Mouse (Mus musculus) embryonic fibroblast, embryonic 13.5 days (primary cell): ENCODE data around the gene 2700097O09Rik. TPM values are rescaled to one million over a fixed set of nuclear protein-coding genes. Genes with fewer than 3 reads are reported as not detected.
"Not testable (repeated sequence)": the region's sequence is repeated elsewhere in the genome, so short reads cannot be mapped to it uniquely, and the experiment has no call there.

Experiments used
- H3K27ac ChIP-seq: 2 replicates; pipeline ENCODE4 v1.5.1; 2012; ENCODE audit warnings: low read length, control low read depth, inconsistent platforms; ENCODE audit not compliant: insufficient read depth
- H3K4me1 ChIP-seq: 2 replicates; pipeline ENCODE4 v1.6.1; 2011; ENCODE audit warnings: low read length; ENCODE audit not compliant: control insufficient read depth, insufficient read depth
- H3K4me3 ChIP-seq: 2 replicates; pipeline ENCODE4 v1.5.1; 2011; ENCODE audit warnings: mild to moderate bottlenecking, control low read depth, low read length; ENCODE audit not compliant: insufficient read depth
- CTCF ChIP-seq: IDR thresholded peaks from 2 replicates; pipeline ENCODE4 v1.5.1; 2011; ENCODE audit warnings: mild to moderate bottlenecking, control low read depth, low read length, moderate library complexity, borderline replicate concordance; ENCODE audit not compliant: insufficient read depth
- POLR2A ChIP-seq: IDR thresholded peaks from 2 replicates; pipeline ENCODE4 v1.6.1; 2011; ENCODE audit warnings: low read depth, mild to moderate bottlenecking, control low read depth, low read length, moderate library complexity
- polyA plus RNA-seq: library from polyadenylated mRNA; stranded (reverse); fragments of >200 nt; gene quantifications from 2 replicates; pipeline ENCODE4 v1.2.4, GENCODE M21; 2011; ENCODE audit warnings: low read depth; ENCODE audit not compliant: missing spikeins, insufficient read length

Gene 2700097O09Rik
- polyA plus RNA-seq: 10.5 and 12.3 TPM in 2 replicates

DNA sequence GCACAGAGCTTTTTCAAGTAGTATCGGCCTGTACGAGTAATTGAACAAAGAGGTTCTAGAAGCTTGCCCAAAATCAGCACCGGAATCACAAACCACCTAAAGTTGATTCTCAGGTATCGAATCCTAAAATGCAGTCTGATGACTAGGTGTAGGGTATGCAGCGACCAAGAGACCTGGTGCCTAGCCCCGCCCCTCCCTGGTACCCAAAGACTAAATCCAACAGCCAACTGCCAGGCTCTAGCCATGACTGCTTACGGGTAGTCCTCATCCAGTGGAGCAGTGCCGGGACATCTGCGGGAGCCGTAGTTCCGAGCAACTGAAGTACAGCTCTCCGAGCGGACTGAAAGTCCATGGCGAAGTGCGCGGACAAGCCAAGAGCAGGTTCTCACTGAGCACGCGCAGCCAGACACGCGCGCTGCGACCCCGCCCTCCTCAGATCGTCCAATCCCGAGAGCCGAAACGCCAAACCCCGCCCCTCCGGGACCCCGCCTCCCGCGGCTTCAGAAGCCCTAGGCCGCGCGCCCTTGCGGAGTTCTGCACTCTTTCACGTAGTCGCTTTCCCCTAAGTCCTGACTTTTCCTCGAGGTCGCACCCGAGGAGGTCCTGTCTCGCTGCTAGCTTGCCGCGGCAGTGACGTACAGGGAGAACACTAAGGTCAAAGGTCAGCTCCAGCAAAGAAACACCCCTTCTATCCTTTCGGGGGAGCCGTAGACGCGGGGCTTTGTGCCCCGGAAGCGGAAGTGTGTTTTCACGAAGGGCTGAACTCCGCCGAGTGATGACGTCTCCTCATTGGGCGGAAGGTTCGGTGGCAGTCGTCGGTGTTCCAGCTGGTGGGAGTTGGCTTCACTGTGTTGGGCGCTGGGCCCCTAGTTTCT lies at the start of gene 2700097O09Rik, which contains the start of gene Srp54a:
TSS of gene 2700097O09Rik (minus strand) at position 385 of the 875 bp plus-strand sequence.
TSS of gene Srp54a (plus strand) at position 537 of the 875 bp plus-strand sequence.
- H3K4me1 ChIP-seq: not testable (repeated sequence)
- Histone ChIP-seq H3K27ac (peak within 1 kb of the TSS; percentile 83), H3K4me3 (peak within 1 kb of the TSS; percentile 90)
- peak; percentile 74 for TF ChIP-seq POLR2A

DNA sequence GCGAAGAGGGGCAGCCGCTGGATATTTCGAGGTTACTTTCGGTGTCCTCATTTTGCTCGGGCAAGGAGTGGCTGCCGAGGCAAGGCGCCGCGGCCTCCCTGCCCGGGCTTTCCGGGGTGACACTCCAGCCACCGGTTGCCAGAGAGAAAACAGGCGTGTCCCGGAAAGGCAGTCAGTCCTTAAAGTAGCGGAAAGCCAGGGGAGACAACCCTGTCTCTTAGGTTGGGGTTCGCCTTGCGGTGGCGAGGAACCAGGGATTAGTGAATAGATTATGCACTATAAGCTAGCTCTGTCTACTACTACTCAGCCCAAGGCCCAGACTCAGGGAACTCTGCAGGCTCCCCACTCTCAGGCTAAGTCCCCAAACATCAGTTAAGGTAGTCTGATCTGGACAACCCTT lies 44.8 kb upstream of the 2700097O09Rik start:
- not testable (repeated sequence) for H3K4me1 ChIP-seq, H3K27ac ChIP-seq, H3K4me3 ChIP-seq

- H3K27ac ChIP-seq, H3K4me1 ChIP-seq, H3K4me3 ChIP-seq: not testable (repeated sequence)
Measured at GRCm38 (mm10) chr12:55124242-55124641, 44.3 kb upstream of the 2700097O09Rik start, which contains the start of gene Fam177a. TSS of gene Fam177a (plus strand) at chr12:55124469.

DNA sequence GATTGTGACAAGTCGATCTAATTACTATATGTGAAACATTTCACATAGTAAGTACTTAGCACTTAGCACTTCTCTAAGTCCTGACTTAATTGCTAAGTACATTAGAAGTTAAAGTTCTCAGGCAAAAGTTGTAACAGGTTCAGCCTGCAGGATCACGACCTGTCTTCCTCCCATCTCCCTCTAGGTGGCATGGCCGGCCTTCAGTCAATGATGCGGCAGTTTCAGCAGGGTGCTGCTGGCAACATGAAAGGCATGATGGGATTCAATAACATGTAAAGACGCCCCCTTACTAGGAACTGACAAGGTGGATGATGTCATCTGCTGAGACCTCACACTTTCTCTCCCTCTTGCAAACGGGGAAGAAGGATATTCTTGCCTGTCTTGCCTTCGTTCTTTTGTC lies 32.7 kb upstream of the 2700097O09Rik start:
- not testable (repeated sequence) for H3K4me3 ChIP-seq, H3K27ac ChIP-seq, H3K4me1 ChIP-seq

- H3K27ac ChIP-seq, H3K4me3 ChIP-seq, H3K4me1 ChIP-seq: not testable (repeated sequence)
Measured at GRCm38 (mm10) chr12:55092127-55092526, 12.2 kb upstream of the 2700097O09Rik start.

GRCm38 (mm10) chr12:55080601-55080942 lies 662 bp upstream of the 2700097O09Rik start:
- Histone ChIP-seq H3K4me3 (peak overlapping the region; percentile 68), H3K27ac (peak overlapping the region; percentile 82; the same call in 1 of the 2 replicates)
- H3K4me1 ChIP-seq: not testable (repeated sequence)

GRCm38 (mm10) chr12:55078706-55079105 lies 1.2 kb downstream of the 2700097O09Rik start:
- not testable (repeated sequence) for H3K4me1 ChIP-seq, H3K4me3 ChIP-seq, H3K27ac ChIP-seq

GRCm38 (mm10) chr12:55075296-55075695 lies 4.6 kb downstream of the 2700097O09Rik start:
- TF ChIP-seq CTCF (no peak), POLR2A (no peak)
- Histone ChIP-seq H3K4me1 (peaks cover 2% of the 10 kb centered on the region; the same call in 1 of the 2 replicates), H3K4me3 (no peak overlapping the region), H3K27ac (no peak overlapping the region)

GRCm38 (mm10) chr12:55073686-55074085 lies 6.2 kb downstream of the 2700097O09Rik start:
- Histone ChIP-seq H3K27ac (no peak overlapping the region), H3K4me1 (peaks cover 2% of the 10 kb centered on the region; the same call in 1 of the 2 replicates), H3K4me3 (no peak overlapping the region)
- TF ChIP-seq CTCF (no peak), POLR2A (no peak)

DNA sequence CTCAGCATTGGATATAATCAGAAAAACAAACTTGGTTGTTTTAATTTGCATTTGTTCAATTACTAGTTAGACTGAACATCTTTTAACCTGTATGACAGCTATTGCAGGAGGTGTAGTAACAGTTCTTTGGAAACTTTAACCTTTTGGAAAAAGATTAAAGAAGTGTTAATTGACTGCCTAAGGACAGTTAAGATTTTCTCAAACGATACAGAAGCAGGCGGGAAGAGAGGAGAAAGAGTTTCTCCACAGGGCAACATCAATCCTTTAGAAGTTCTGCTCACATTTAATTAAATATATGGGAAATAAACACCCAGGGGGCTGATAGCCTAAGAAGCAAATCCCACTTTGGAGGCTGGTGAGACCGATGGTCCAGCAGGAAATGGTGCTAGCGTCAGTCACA lies 7.4 kb downstream of the 2700097O09Rik start:
- Histone ChIP-seq H3K4me3 (no peak overlapping the region), H3K4me1 (no peaks in the 10 kb centered on the region), H3K27ac (no peak overlapping the region)
- TF ChIP-seq CTCF (no peak), POLR2A (no peak)

- Histone ChIP-seq H3K4me1 (no peaks in the 10 kb centered on the region), H3K4me3 (no peak overlapping the region), H3K27ac (no peak overlapping the region)
- TF ChIP-seq POLR2A (no peak), CTCF (no peak)
Measured at GRCm38 (mm10) chr12:55062141-55062540, 17.8 kb downstream of the 2700097O09Rik start.
